7 mouse cellular contexts compared by ENCODE assay signal in the genomic region with DNA sequence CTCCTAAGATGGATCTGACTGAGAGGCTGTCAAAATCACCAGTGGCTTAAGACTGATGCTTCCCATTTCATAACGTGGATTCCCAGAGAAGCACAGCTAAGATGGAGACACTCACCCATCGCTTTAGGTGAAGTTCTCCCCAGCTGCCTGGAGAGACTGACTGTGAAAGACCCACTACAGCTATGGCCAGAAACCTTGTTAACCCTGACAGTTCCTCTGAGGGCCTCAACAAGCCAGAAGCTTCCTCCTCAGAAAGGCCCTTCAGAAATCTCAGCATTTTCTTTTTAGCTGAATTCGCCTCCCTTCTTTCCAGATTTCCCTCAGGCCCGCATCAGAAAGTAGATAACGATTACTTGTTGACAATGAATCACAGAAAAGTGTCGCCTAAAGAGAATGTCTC. TPM values are rescaled to one million over a fixed set of nuclear protein-coding genes. Genes with fewer than 3 reads are reported as not detected.
A peak's percentile ranks its signal among the peaks of the same experiment; 100 is the strongest.
DNase-seq lines count a peak whose midpoint lies in the region; ATAC-seq and TF ChIP-seq lines count a peak whose summit lies in the region.

No protein-coding gene starts in this region.

- DNase-seq in liver, embryonic 11.5 days (ENCODE audit: low spot score), result no peak
- no peak for DNase-seq in liver
- DNase-seq in fibroblast of lung, adult 2 months (ENCODE audit: low read depth), result peak; percentile 16
- DNase-seq in hindbrain, postnatal 0 days (ENCODE audit: low spot score), result no peak
- no peak for DNase-seq in midbrain, postnatal 0 days (ENCODE audit: low spot score)
- no peak for DNase-seq in layer of hippocampus, adult 11-12 months (ENCODE audit: low spot score)
- DNase-seq in spleen, postnatal 4 days (ENCODE audit: low spot score in 2 of 2), result no peak

- peaks cover 13% of the 10 kb centered on the region for H3K4me1 ChIP-seq in liver, embryonic 11.5 days (replicated peaks; ENCODE audit: control insufficient read depth, insufficient read depth, low read length)
- peaks cover 16% of the 10 kb centered on the region for H3K4me1 ChIP-seq in hindbrain, postnatal 0 days (ENCODE audit: insufficient read depth, low read length)
- 0 out of 2 replicates have a peak, but pooled peaks cover 13% of the 10 kb centered on the region for H3K4me1 ChIP-seq in midbrain, postnatal 0 days (ENCODE audit: insufficient read depth, low read length)

- H3K27ac ChIP-seq in liver, embryonic 11.5 days (ENCODE audit: low read depth, low read length), result no peak overlapping the region
- H3K27ac ChIP-seq in hindbrain, postnatal 0 days, result peak overlapping the region; percentile 7; the same call in 1 of the 2 replicates
- H3K27ac ChIP-seq in midbrain, postnatal 0 days (ENCODE audit: low read depth, low read length), result peak overlapping the region; percentile 55

- H3K4me2 ChIP-seq in liver, embryonic 11.5 days, result peak overlapping the region; percentile 41
- peak overlapping the region; percentile 50 for H3K4me2 ChIP-seq in hindbrain, postnatal 0 days (ENCODE audit: low read depth, low read length)
- peak overlapping the region; percentile 31 for H3K4me2 ChIP-seq in midbrain, postnatal 0 days (ENCODE audit: low read depth, low read length, poor library complexity, severe bottlenecking)

- no peaks in the 10 kb centered on the region for H3K9me3 ChIP-seq in liver, embryonic 11.5 days (ENCODE audit: control insufficient read depth, low read length)
- H3K9me3 ChIP-seq in hindbrain, postnatal 0 days (ENCODE audit: low read length), result no peaks in the 10 kb centered on the region
- H3K9me3 ChIP-seq in midbrain, postnatal 0 days (ENCODE audit: low read length), result no peaks in the 10 kb centered on the region

- 40% methylated on average over 6 of the region's 6 CpGs for WGBS in liver, embryonic 11.5 days
- 45% methylated on average over 6 of the region's 6 CpGs for WGBS in hindbrain, postnatal 0 days
- 40% methylated on average over 6 of the region's 6 CpGs for WGBS in midbrain, postnatal 0 days

- H3K36me3 ChIP-seq in liver, embryonic 11.5 days (ENCODE audit: control insufficient read depth, insufficient read depth, low read length), result no peaks in the 10 kb centered on the region
- no peaks in the 10 kb centered on the region for H3K36me3 ChIP-seq in hindbrain, postnatal 0 days (ENCODE audit: insufficient read depth, low read length)
- no peaks in the 10 kb centered on the region for H3K36me3 ChIP-seq in midbrain, postnatal 0 days (ENCODE audit: insufficient read depth, low read length)

- no peak overlapping the region for H3K9ac ChIP-seq in liver, embryonic 11.5 days (ENCODE audit: low read depth, low read length)
- H3K9ac ChIP-seq in hindbrain, postnatal 0 days (replicated peaks; ENCODE audit: low read length), result peak overlapping the region; percentile 6; the same call in 1 of the 2 replicates
- no peak overlapping the region for H3K9ac ChIP-seq in midbrain, postnatal 0 days (replicated peaks; ENCODE audit: low read length, poor library complexity, severe bottlenecking)

- no peak for ATAC-seq in liver, embryonic 11.5 days (replicated peaks; ENCODE audit: low FRiP score)
- ATAC-seq in hindbrain, postnatal 0 days, result no peak; the same call in 1 of the 2 replicates
- ATAC-seq in midbrain, postnatal 0 days (ENCODE audit: low FRiP score), result no peak; the same call in 1 of the 2 replicates

- H3K27me3 ChIP-seq in liver, embryonic 11.5 days (replicated peaks; ENCODE audit: control insufficient read depth, insufficient read depth, low read length), result no peaks in the 10 kb centered on the region
- H3K27me3 ChIP-seq in hindbrain, postnatal 0 days (ENCODE audit: insufficient read depth, low read length), result no peaks in the 10 kb centered on the region
- H3K27me3 ChIP-seq in midbrain, postnatal 0 days (ENCODE audit: insufficient read depth, low read length), result no peaks in the 10 kb centered on the region

- H3K4me3 ChIP-seq in liver, embryonic 11.5 days (ENCODE audit: low read depth, low read length), result no peak overlapping the region
- H3K4me3 ChIP-seq in hindbrain, postnatal 0 days (ENCODE audit: low read length), result peak overlapping the region; percentile 94
- H3K4me3 ChIP-seq in midbrain, postnatal 0 days (ENCODE audit: low read depth, low read length), result peak overlapping the region; percentile 99; the same call in 1 of the 2 replicates

- no peak for TF ChIP-seq CTCF in hindbrain, postnatal 0 days (IDR thresholded peaks at IDR 0.05; ENCODE audit: low read depth)
- no peak for TF ChIP-seq CTCF in midbrain, postnatal 0 days (IDR thresholded peaks at IDR 0.05)

RNA-seq across cellular contexts. Expression of gene Eri3, which starts 0.6 kb away (rescaled TPM):
- polyA plus RNA-seq in liver, embryonic 11.5 days (2014; fragmentation: Nextera tagmentation; extraction: Ambion mirVana), result 88.1 and 89.9 TPM in 2 replicates
- 263 and 267 TPM in 2 replicates for total RNA-seq in hindbrain, postnatal 0 days (2014; rRNA removed)
- polyA plus RNA-seq in hindbrain, postnatal 0 days (2015; fragmentation: Nextera tagmentation; extraction: Ambion mirVana), result 277 and 295 TPM in 2 replicates
- total RNA-seq in midbrain, postnatal 0 days (2014; rRNA removed), result 275 and 291 TPM in 2 replicates
- polyA plus RNA-seq in midbrain, postnatal 0 days (2015; fragmentation: Nextera tagmentation; extraction: Ambion mirVana), result 323 and 326 TPM in 2 replicates

RNA-seq across cellular contexts. Expression of gene Rnf220, which starts 52.7 kb away (rescaled TPM):
- polyA plus RNA-seq in liver, embryonic 11.5 days (2014; fragmentation: Nextera tagmentation; extraction: Ambion mirVana), result 63.6 and 70.9 TPM in 2 replicates
- total RNA-seq in hindbrain, postnatal 0 days (2014; rRNA removed), result 119 and 156 TPM in 2 replicates
- 101 and 105 TPM in 2 replicates for polyA plus RNA-seq in hindbrain, postnatal 0 days (2015; fragmentation: Nextera tagmentation; extraction: Ambion mirVana)
- 174 and 192 TPM in 2 replicates for total RNA-seq in midbrain, postnatal 0 days (2014; rRNA removed)
- polyA plus RNA-seq in midbrain, postnatal 0 days (2015; fragmentation: Nextera tagmentation; extraction: Ambion mirVana), result 115 and 122 TPM in 2 replicates
